Mouse (Mus musculus): ENCODE measurements around the gene Slc12a7.

Gene Slc12a7

GRCm38 (mm10) chr13:73818921-73819320 lies 86.0 kb downstream of the Slc12a7 start:
- DNase-seq (ENCODE audit: low spot score in 2 of 2): no peak

- DNase-seq (ENCODE audit: low spot score in 2 of 2): no peak
Measured at GRCm38 (mm10) chr13:73821251-73821650, 88.4 kb downstream of the Slc12a7 start.

GRCm38 (mm10) chr13:73822187-73822800 lies 89.4 kb downstream of the Slc12a7 start:
- DNase-seq (ENCODE audit: low spot score in 2 of 2): peak; percentile 22 to 45

GRCm38 (mm10) chr13:73823711-73824110 lies 90.8 kb downstream of the Slc12a7 start:
- DNase-seq (ENCODE audit: low spot score in 2 of 2): no peak

GRCm38 (mm10) chr13:73827243-73827642 lies 94.3 kb downstream of the Slc12a7 start:
- no peak for DNase-seq (ENCODE audit: low spot score in 2 of 2)

- DNase-seq (ENCODE audit: low spot score in 2 of 2): peak; percentile 34 to 45
Measured at GRCm38 (mm10) chr13:73831486-73831885, 98.6 kb downstream of the Slc12a7 start.

- no peak for DNase-seq (ENCODE audit: low spot score in 2 of 2)
Measured at GRCm38 (mm10) chr13:73833809-73834208, 100.9 kb downstream of the Slc12a7 start.

- no peak for DNase-seq (ENCODE audit: low spot score in 2 of 2)
Measured at GRCm38 (mm10) chr13:73835791-73836190, 102.9 kb downstream of the Slc12a7 start.

- DNase-seq (ENCODE audit: low spot score in 2 of 2): no peak
Measured at GRCm38 (mm10) chr13:73836491-73836890, 103.6 kb downstream of the Slc12a7 start.

GRCm38 (mm10) chr13:73837708-73838107 lies 104.8 kb downstream of the Slc12a7 start:
- DNase-seq (ENCODE audit: low spot score in 2 of 2): no peak

GRCm38 (mm10) chr13:73839137-73839548 lies 106.2 kb downstream of the Slc12a7 start:
- no peak for DNase-seq (ENCODE audit: low spot score in 2 of 2)

- DNase-seq (ENCODE audit: low spot score in 2 of 2): no peak
Measured at GRCm38 (mm10) chr13:73839740-73840139, 106.8 kb downstream of the Slc12a7 start.

GRCm38 (mm10) chr13:73842696-73843095 lies 109.8 kb downstream of the Slc12a7 start:
- DNase-seq (ENCODE audit: low spot score in 2 of 2): no peak

- no peak for DNase-seq (ENCODE audit: low spot score in 2 of 2)
Measured at GRCm38 (mm10) chr13:73846589-73847464, 113.9 kb downstream of the Slc12a7 start.

- peak; percentile 61 to 72 for DNase-seq (ENCODE audit: low spot score in 2 of 2)
Measured at GRCm38 (mm10) chr13:73847465-73847836, 114.6 kb downstream of the Slc12a7 start, which contains the start of gene Nkd2. TSS of gene Nkd2 (minus strand) at chr13:73847631.
